Mouse (Mus musculus) MEL (cell line): ENCODE measurements around the gene Bnip2. TPM values are rescaled to one million over a fixed set of nuclear protein-coding genes. Genes with fewer than 3 reads are reported as not detected.

ENCODE experiments used
- DNase-seq: peaks from one replicate; pipeline ENCODE4 v3.0.0; 2011; ENCODE audit warnings: low read depth, low spot score
- H3K27ac ChIP-seq: 2 replicates; pipeline ENCODE4 v1.5.1; 2012; ENCODE audit warnings: low read depth, mild to moderate bottlenecking, control low read depth, low read length, moderate library complexity; ENCODE audit not compliant: control insufficient read depth
- H3K27me3 ChIP-seq, 2 experiments: fragments of 150-350 bp in 1 of 2; sonication (generic) in 1 of 2; 2 replicates each; pipeline ENCODE4 v1.6.1; 2012; ENCODE audit warnings: low read length in 2 of 2, mild to moderate bottlenecking in 2 of 2, improper control_type of control experiment in 1 of 2, moderate library complexity in 1 of 2; ENCODE audit not compliant: insufficient read depth in 2 of 2, control insufficient read depth in 1 of 2
- H3K36me3 ChIP-seq, 2 experiments: 2 replicates each; pipeline ENCODE4 v1.6.1; 2012 to 2014; ENCODE audit warnings: low read length in 2 of 2, improper control_type of control experiment in 1 of 2, inconsistent platforms in 1 of 2, mild to moderate bottlenecking in 1 of 2; ENCODE audit not compliant: insufficient read depth in 2 of 2, control insufficient read depth in 1 of 2
- H3K4me1 ChIP-seq, 2 experiments: fragments of 150-350 bp in 1 of 2; sonication (generic) in 1 of 2; 2 replicates each; pipeline ENCODE4 v1.6.1; 2012; ENCODE audit warnings: low read length in 2 of 2, improper control_type of control experiment in 1 of 2, mild to moderate bottlenecking in 1 of 2; ENCODE audit not compliant: insufficient read depth in 2 of 2, control insufficient read depth in 1 of 2
- H3K4me3 ChIP-seq, 2 experiments: fragments of 150-350 bp in 1 of 2; sonication (generic) in 1 of 2; 2 replicates each; pipeline ENCODE4 v1.5.1; 2012; ENCODE audit warnings: low read depth in 2 of 2, low read length in 2 of 2, mild to moderate bottlenecking in 2 of 2, moderate library complexity in 2 of 2, control low read depth in 1 of 2, improper control_type of control experiment in 1 of 2; ENCODE audit not compliant: control insufficient read depth in 1 of 2, insufficient read depth in 1 of 2
- H3K79me2 ChIP-seq: 2 replicates; pipeline ENCODE4 v1.6.1; 2012; ENCODE audit warnings: mild to moderate bottlenecking, low read length, moderate library complexity; ENCODE audit not compliant: control insufficient read depth, poor library complexity, insufficient read depth
- H3K9ac ChIP-seq: 2 replicates; pipeline ENCODE4 v1.6.1; 2012; ENCODE audit warnings: low read depth, mild to moderate bottlenecking, control low read depth, low read length, moderate library complexity; ENCODE audit not compliant: control insufficient read depth, poor library complexity, severe bottlenecking
- H3K9me3 ChIP-seq: fragments of 150-350 bp; sonication (generic); replicated peaks from 2 replicates; pipeline ENCODE4 v1.6.1; 2012; ENCODE audit warnings: mild to moderate bottlenecking, low read length, improper control_type of control experiment, moderate library complexity; ENCODE audit not compliant: insufficient read depth
- BHLHE40 ChIP-seq: IDR thresholded peaks from 2 replicates; pipeline ENCODE4 v1.6.1; 2012; ENCODE audit warnings: low read depth, mild to moderate bottlenecking, inconsistent platforms, low read length, improper control_type of control experiment, borderline replicate concordance
- CHD1 ChIP-seq: IDR thresholded peaks from 2 replicates; pipeline ENCODE4 v1.6.1; 2012; ENCODE audit warnings: low read depth, mild to moderate bottlenecking, inconsistent platforms, low read length, improper control_type of control experiment
- CHD2 ChIP-seq: IDR thresholded peaks from 2 replicates; pipeline ENCODE4 v1.6.1; 2011; ENCODE audit warnings: low read length, improper control_type of control experiment
- CTCF ChIP-seq, 3 experiments: IDR thresholded peaks in 2 of 3; conservative IDR thresholded peaks in 1 of 3; 2 replicates each; pipeline ENCODE4 v1.5.1; 2011 to 2012; ENCODE audit warnings: low read length in 3 of 3, low read depth in 2 of 3, mild to moderate bottlenecking in 2 of 3, improper control_type of control experiment in 1 of 3, inconsistent platforms in 1 of 3, mixed read lengths in 1 of 3, moderate library complexity in 1 of 3; ENCODE audit not compliant: control insufficient read depth in 1 of 3, insufficient read depth in 1 of 3, poor library complexity in 1 of 3, severe bottlenecking in 1 of 3
- E2F4 ChIP-seq: IDR thresholded peaks from 2 replicates; pipeline ENCODE4 v1.6.1; 2011; ENCODE audit warnings: low read depth, low read length, improper control_type of control experiment, borderline replicate concordance
- ETS1 ChIP-seq: IDR thresholded peaks from 2 replicates; pipeline ENCODE4 v1.6.1; 2012; ENCODE audit warnings: low read depth, mild to moderate bottlenecking, inconsistent platforms, low read length, improper control_type of control experiment, moderate library complexity
- GABPA ChIP-seq: IDR thresholded peaks from 2 replicates; pipeline ENCODE4 v1.6.1; 2012; ENCODE audit warnings: low read depth, mild to moderate bottlenecking, inconsistent platforms, low read length, improper control_type of control experiment, moderate library complexity
- GATA1 ChIP-seq: IDR thresholded peaks from 2 replicates; pipeline ENCODE4 v1.6.1; 2011; ENCODE audit warnings: low read depth, low read length, improper control_type of control experiment
- JUND ChIP-seq: IDR thresholded peaks from 2 replicates; pipeline ENCODE4 v1.6.1; 2011; ENCODE audit warnings: low read depth, mild to moderate bottlenecking, improper control_type of control experiment, low read length
- KAT2A ChIP-seq: conservative IDR thresholded peaks from 2 replicates; pipeline ENCODE4 v1.6.1; 2012; ENCODE audit warnings: low read depth, low read length, improper control_type of control experiment, inconsistent platforms
- MAFK ChIP-seq: IDR thresholded peaks from 2 replicates; pipeline ENCODE4 v1.6.1; 2011; ENCODE audit warnings: low read depth, mild to moderate bottlenecking, low read length, improper control_type of control experiment, borderline replicate concordance
- MAZ ChIP-seq: IDR thresholded peaks from 2 replicates; pipeline ENCODE4 v1.6.1; 2012; ENCODE audit warnings: low read depth, mild to moderate bottlenecking, inconsistent platforms, low read length, improper control_type of control experiment
- MEF2A ChIP-seq: IDR thresholded peaks from 2 replicates; pipeline ENCODE4 v1.6.1; 2014; ENCODE audit warnings: low read depth, mild to moderate bottlenecking, inconsistent platforms, low read length, improper control_type of control experiment; ENCODE audit not compliant: poor library complexity, insufficient replicate concordance, severe bottlenecking; ENCODE audit errors: extremely low read depth
- MXI1 ChIP-seq: IDR thresholded peaks from 2 replicates; pipeline ENCODE4 v1.6.1; 2011; ENCODE audit warnings: mild to moderate bottlenecking, low read depth, low read length, improper control_type of control experiment
- MYB ChIP-seq: IDR thresholded peaks from 2 replicates; pipeline ENCODE4 v1.6.1; 2011; ENCODE audit warnings: mild to moderate bottlenecking, low read depth, low read length, improper control_type of control experiment
- MYC ChIP-seq: IDR thresholded peaks from 2 replicates; pipeline ENCODE4 v1.6.1; 2011; ENCODE audit warnings: low read depth, mild to moderate bottlenecking, low read length, improper control_type of control experiment, moderate library complexity
- POLR2AphosphoS2 ChIP-seq: IDR thresholded peaks from 2 replicates; pipeline ENCODE4 v1.6.1; 2011; ENCODE audit warnings: low read length, improper control_type of control experiment
- POLR2AphosphoS5 ChIP-seq: IDR thresholded peaks from 2 replicates; pipeline ENCODE4 v1.6.1; 2012; ENCODE audit warnings: low read depth, borderline replicate concordance, mild to moderate bottlenecking, inconsistent platforms, low read length, moderate library complexity, mixed read lengths
- RAD21 ChIP-seq: IDR thresholded peaks from 2 replicates; pipeline ENCODE4 v1.6.1; 2011; ENCODE audit warnings: mild to moderate bottlenecking, low read depth, low read length, improper control_type of control experiment
- RCOR1 ChIP-seq: IDR thresholded peaks from 2 replicates; pipeline ENCODE4 v1.6.1; 2012; ENCODE audit warnings: low read depth, mild to moderate bottlenecking, inconsistent platforms, low read length, improper control_type of control experiment
- SIN3A ChIP-seq: IDR thresholded peaks from 2 replicates; pipeline ENCODE4 v1.6.1; 2012; ENCODE audit warnings: low read length, improper control_type of control experiment, inconsistent platforms
- SMC3 ChIP-seq: IDR thresholded peaks from 2 replicates; pipeline ENCODE4 v1.6.1; 2011; ENCODE audit warnings: low read depth, low read length, improper control_type of control experiment
- TBP ChIP-seq: IDR thresholded peaks from 2 replicates; pipeline ENCODE4 v1.8.0; 2011; ENCODE audit warnings: low read depth, low read length, improper control_type of control experiment
- TCF12 ChIP-seq: IDR thresholded peaks from 2 replicates; pipeline ENCODE4 v1.6.1; 2014; ENCODE audit warnings: low read depth, mild to moderate bottlenecking, inconsistent platforms, low read length, improper control_type of control experiment, moderate library complexity
- UBTF ChIP-seq: IDR thresholded peaks from 2 replicates; pipeline ENCODE4 v1.6.1; 2012; ENCODE audit warnings: low read depth, mild to moderate bottlenecking, inconsistent platforms, low read length, improper control_type of control experiment, moderate library complexity, borderline replicate concordance; ENCODE audit not compliant: insufficient read depth
- USF1 ChIP-seq: IDR thresholded peaks from 2 replicates; pipeline ENCODE4 v1.6.1; 2014; ENCODE audit warnings: low read depth, mild to moderate bottlenecking, inconsistent platforms, low read length, improper control_type of control experiment, moderate library complexity
- ZC3H11A ChIP-seq: IDR thresholded peaks from 2 replicates; pipeline ENCODE4 v1.6.1; 2012; ENCODE audit warnings: low read depth, mild to moderate bottlenecking, inconsistent platforms, low read length, improper control_type of control experiment
- ZKSCAN1 ChIP-seq: IDR thresholded peaks from 2 replicates; pipeline ENCODE4 v1.6.1; 2012; ENCODE audit warnings: low read depth, mild to moderate bottlenecking, inconsistent platforms, low read length, improper control_type of control experiment, moderate library complexity
- ZNF384 ChIP-seq: IDR thresholded peaks from 2 replicates; pipeline ENCODE4 v1.6.1; 2012; ENCODE audit warnings: low read depth, mild to moderate bottlenecking, inconsistent platforms, low read length, improper control_type of control experiment
- polyA plus RNA-seq, 2 experiments: library from polyadenylated mRNA; stranded (reverse) in 1 of 2; unstranded in 1 of 2; fragments of >175 nt in 1 of 2; fragments of >200 nt in 1 of 2; gene quantifications; 2 replicates each; pipeline versions ENCODE4 v1.2.1 to v1.2.4; 2012; ENCODE audit warnings: low replicate concordance in 2 of 2, low read depth in 1 of 2; ENCODE audit not compliant: insufficient read length in 2 of 2, insufficient read depth in 1 of 2, missing spikeins in 1 of 2
- total RNA-seq: library from RNA; depleted of rRNA; stranded (reverse); fragments of 300-350 nt; gene quantifications from 2 replicates; pipeline ENCODE4 v1.2.3, GENCODE M21; 2012

Bnip2 gene
- total and polyA plus RNA-seq, 3 experiments: 49.7 to 57.2 TPM; not detected in 1

DNA sequence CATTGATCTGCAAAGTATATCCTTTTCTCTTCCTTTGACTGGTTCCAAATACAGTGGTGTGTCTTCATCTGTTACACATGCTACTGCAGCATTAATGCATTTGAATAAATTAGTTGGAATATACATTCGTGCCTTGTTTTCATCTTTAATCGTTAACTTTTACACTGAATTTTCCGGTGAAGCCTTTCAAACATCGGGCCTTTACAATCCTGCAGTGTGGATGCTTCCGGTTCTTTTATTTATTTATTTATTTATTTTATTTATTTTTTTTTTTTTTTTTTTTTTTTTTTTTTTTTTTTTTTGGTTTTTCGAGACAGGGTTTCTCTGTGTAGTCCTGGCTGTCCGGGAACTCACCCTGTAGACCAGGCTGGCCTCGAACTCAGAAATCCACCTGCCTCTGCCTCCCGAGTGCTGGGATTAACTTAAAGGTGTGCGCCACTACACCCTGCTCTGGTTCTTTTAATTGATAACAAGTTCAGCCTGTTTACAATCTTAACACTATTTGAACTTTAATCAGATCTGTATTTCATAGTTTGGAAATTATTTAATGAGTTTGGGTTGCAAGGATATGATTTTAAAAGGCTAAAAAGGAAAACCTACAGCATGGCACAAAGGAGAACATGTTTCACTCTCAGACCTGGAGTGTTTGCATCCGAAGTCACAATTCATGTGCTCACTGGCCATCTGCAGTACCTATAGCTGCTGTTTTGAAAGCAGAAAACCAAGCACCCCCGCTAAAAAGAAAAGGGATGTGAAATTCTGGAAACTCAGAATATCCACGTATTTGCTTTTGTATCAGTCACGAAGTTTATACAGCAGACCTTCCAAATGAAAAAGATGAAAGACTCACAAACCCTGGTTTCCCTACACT is 22.5 kb downstream of the Bnip2 start:
- peaks cover 0 to 5% of the 10 kb centered on the region in 2 experiments; a peak in 3 of 4 replicates for H3K4me1 ChIP-seq
- H3K27ac ChIP-seq: peak overlapping the region; percentile 62
- H3K4me3 ChIP-seq: peak overlapping the region; percentile 73 to 98
- peak overlapping the region; percentile 70 for H3K9ac ChIP-seq
- no peak for TF ChIP-seq JUND
- TF ChIP-seq GATA1: no peak
- TF ChIP-seq MXI1: no peak
- no peak for TF ChIP-seq CHD2
- no peak for TF ChIP-seq MAFK
- no peak for TF ChIP-seq USF1
- TF ChIP-seq TCF12: no peak
- TF ChIP-seq MEF2A: no peak
- no peak for TF ChIP-seq TBP
- no peak for TF ChIP-seq MAZ
- TF ChIP-seq POLR2AphosphoS2: no peak
- TF ChIP-seq MYC: no peak
- TF ChIP-seq, all 39 proteins: peak for 0
- DNase-seq: no peak
- no peaks in the 10 kb centered on the region for H3K27me3 ChIP-seq
- no peaks in the 10 kb centered on the region for H3K9me3 ChIP-seq
- H3K79me2 ChIP-seq: peaks cover 20% of the 10 kb centered on the region
- H3K36me3 ChIP-seq: peaks cover 7 to 26% of the 10 kb centered on the region in 2 experiments

DNA sequence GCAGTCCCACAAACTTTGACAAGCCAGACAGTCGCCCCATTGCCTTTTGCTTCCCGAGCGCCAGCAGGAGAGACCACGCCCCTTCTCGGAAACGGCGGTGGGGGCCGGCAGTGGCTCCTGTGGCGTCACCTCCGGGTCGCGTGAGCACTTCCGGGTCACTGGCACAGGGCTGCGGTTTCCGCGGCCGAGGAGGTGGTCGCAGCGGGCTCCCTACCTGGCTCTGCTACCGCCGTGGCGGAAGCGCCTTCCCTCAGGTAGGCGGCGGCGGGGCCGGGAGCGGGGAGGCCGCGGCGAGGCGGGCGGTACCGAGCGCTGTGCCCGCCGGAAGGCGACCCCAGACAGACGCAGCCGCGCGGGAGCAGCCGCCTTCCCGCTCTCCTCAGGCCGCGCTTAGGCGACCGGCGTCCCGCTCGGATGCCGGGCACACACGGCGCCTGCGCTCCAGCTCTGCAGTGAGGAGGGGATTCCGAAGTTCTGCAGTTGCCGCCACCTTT is 23.2 kb downstream of the Bnip2 start, which contains the start of gene Gtf2a2:
Gtf2a2 (plus strand) TSS at position 143 of the 494 bp plus-strand sequence.
- H3K36me3 ChIP-seq: peaks cover 10 to 27% of the 10 kb centered on the region in 2 experiments
- peak within 1 kb of the TSS; percentile 62 for H3K27ac ChIP-seq
- no peaks in the 10 kb centered on the region for H3K27me3 ChIP-seq
- no peaks in the 10 kb centered on the region for H3K9me3 ChIP-seq
- H3K4me3 ChIP-seq: peak within 1 kb of the TSS; percentile 73 to 98
- DNase-seq: peak; percentile 92
- peaks cover 20% of the 10 kb centered on the region for H3K79me2 ChIP-seq
- peaks cover 0 to 11% of the 10 kb centered on the region in 2 experiments; a peak in 3 of 4 replicates for H3K4me1 ChIP-seq
- H3K9ac ChIP-seq: peak within 1 kb of the TSS; percentile 89
- TF ChIP-seq ZKSCAN1: no peak
- TF ChIP-seq ZC3H11A: no peak
- 0 out of 2 replicates have a peak, but pooled peaks have one; percentile 43 for TF ChIP-seq ETS1
- TF ChIP-seq TCF12: peak; percentile 48; the same call in 1 of the 2 replicates
- TF ChIP-seq RCOR1: peak; percentile 29; the same call in 1 of the 2 replicates
- no peak for TF ChIP-seq POLR2AphosphoS5
- TF ChIP-seq BHLHE40: peak; percentile 74; the same call in 1 of the 2 replicates
- peak; percentile 75 for TF ChIP-seq KAT2A
- no peak; the same call in 1 of the 2 replicates for TF ChIP-seq CHD2
- TF ChIP-seq UBTF: no peak
- TF ChIP-seq ZNF384: no peak
- TF ChIP-seq CHD1: no peak
- TF ChIP-seq MAZ: peak; percentile 100
- TF ChIP-seq CTCF (IDR thresholded peaks at IDR 0.05 in 2 of 3, conservative IDR thresholded peaks at IDR 0.05 in 1 of 3; ENCODE audit: control insufficient read depth in 1 of 3, insufficient read depth in 1 of 3, low read depth in 2 of 3, low read length in 3 of 3, poor library complexity in 1 of 3, severe bottlenecking in 1 of 3): no peak
- TF ChIP-seq SIN3A: peak; percentile 64; the same call in 1 of the 2 replicates
- no peak for TF ChIP-seq MYB
- no peak for TF ChIP-seq GABPA
- no peak for TF ChIP-seq SMC3
- no peak for TF ChIP-seq RAD21
- no peak for TF ChIP-seq MYC
- TF ChIP-seq E2F4: no peak
